In genomic region chr14:57753351-57753992, GRCm38 (mm10) we compare ENCODE assay signal across 9 mouse cellular contexts. TPM values are rescaled to one million over a fixed set of nuclear protein-coding genes. Genes with fewer than 3 reads are reported as not detected.
DNase-seq lines count a peak whose midpoint lies in the region; ATAC-seq and TF ChIP-seq lines count a peak whose summit lies in the region.
"Had no signal": no experiment of that assay in that cellular context is flagged by ENCODE, and none has a peak within 500 bp of the region (broad histone marks: within the 10 kb centered on the region; RNA-seq: fewer than 3 reads in every experiment).

No protein-coding gene starts in this region.

- peaks cover 10% of the 10 kb centered on the region; the same call in 1 of the 2 replicates for H3K4me1 ChIP-seq in kidney, embryonic 15.5 days
- peaks cover 8% of the 10 kb centered on the region for H3K4me1 ChIP-seq in embryonic facial prominence, embryonic 13.5 days
- peaks cover 81% of the 10 kb centered on the region for H3K4me1 ChIP-seq in liver, embryonic 15.5 days (replicated peaks)

- no peak overlapping the region for H3K4me3 ChIP-seq in kidney, embryonic 15.5 days (replicated peaks)
- no peak overlapping the region for H3K4me3 ChIP-seq in embryonic facial prominence, embryonic 13.5 days
- H3K4me3 ChIP-seq in liver, embryonic 15.5 days (replicated peaks), result no peak overlapping the region

- no peak for DNase-seq in kidney, postnatal 4 days
- DNase-seq in Patski (ENCODE audit: low read depth, low spot score), result no peak
- no peak for DNase-seq in layer of hippocampus, adult 9-11 months
- no peak for DNase-seq in cerebellum, adult 9-10 months
- no peak for DNase-seq in kidney, adult 8-10 months

- WGBS in kidney, embryonic 15.5 days, result 46% methylated on average over 9 of the region's 9 CpGs
- WGBS in embryonic facial prominence, embryonic 13.5 days, result 14% methylated on average over 9 of the region's 9 CpGs
- WGBS in liver, embryonic 15.5 days (ENCODE audit: insufficient replicate concordance), result 21% methylated on average over 9 of the region's 9 CpGs

- in situ Hi-C loops in Patski (cut with MboI; ENCODE audit: low pct_unique_long_range_greater_than_20kb), result no loop called here

- CTCF ChIA-PET in Patski (lab: Charles Lee), result interaction anchor here (0.6 kb wide), 1 partner anchor 14 kb away, joined by 3 read pairs; no protein-coding TSS in a partner anchor

- POLR2A ChIA-PET in Patski (lab: Charles Lee), result interaction anchor here (0.6 to 1.1 kb wide), 2 partner anchors 9 to 17 kb away, joined by 3 read pairs; no protein-coding TSS in a partner anchor

- no peak for ATAC-seq in kidney, embryonic 15.5 days (replicated peaks; ENCODE audit: low FRiP score)
- ATAC-seq in Patski, result peak; percentile 74
- ATAC-seq in embryonic facial prominence, embryonic 13.5 days (ENCODE audit: insufficient number of reproducible peaks, insufficient read depth, low FRiP score, low TSS enrichment, low read depth), result no peak
- peak; percentile 60 for ATAC-seq in liver, embryonic 15.5 days (ENCODE audit: insufficient read depth)

- no peaks in the 10 kb centered on the region for H3K27me3 ChIP-seq in kidney, embryonic 15.5 days
- no peaks in the 10 kb centered on the region for H3K27me3 ChIP-seq in Patski
- no peaks in the 10 kb centered on the region for H3K27me3 ChIP-seq in embryonic facial prominence, embryonic 13.5 days
- no peaks in the 10 kb centered on the region for H3K27me3 ChIP-seq in liver, embryonic 15.5 days

- H3K36me3 ChIP-seq in kidney, embryonic 15.5 days, result no peaks in the 10 kb centered on the region
- H3K36me3 ChIP-seq in embryonic facial prominence, embryonic 13.5 days, result no peaks in the 10 kb centered on the region
- no peaks in the 10 kb centered on the region for H3K36me3 ChIP-seq in liver, embryonic 15.5 days (replicated peaks)

- H3K9ac ChIP-seq in kidney, embryonic 15.5 days, result no peak overlapping the region
- H3K9ac ChIP-seq in embryonic facial prominence, embryonic 13.5 days, result peak overlapping the region; percentile 16; the same call in 1 of the 2 replicates
- peak overlapping the region; percentile 9; the same call in 1 of the 2 replicates for H3K9ac ChIP-seq in liver, embryonic 15.5 days

- no peaks in the 10 kb centered on the region for H3K9me3 ChIP-seq in kidney, embryonic 15.5 days (replicated peaks)
- no peaks in the 10 kb centered on the region for H3K9me3 ChIP-seq in embryonic facial prominence, embryonic 13.5 days
- no peaks in the 10 kb centered on the region for H3K9me3 ChIP-seq in liver, embryonic 15.5 days (replicated peaks)

- H3K4me2 ChIP-seq in kidney, embryonic 15.5 days, result no peak overlapping the region
- no peak overlapping the region for H3K4me2 ChIP-seq in embryonic facial prominence, embryonic 13.5 days
- H3K4me2 ChIP-seq in liver, embryonic 15.5 days, result peak overlapping the region; percentile 49

- H3K27ac ChIP-seq in kidney, embryonic 15.5 days, result peak overlapping the region; percentile 72
- peak overlapping the region; percentile 51; the same call in 1 of the 2 replicates for H3K27ac ChIP-seq in embryonic facial prominence, embryonic 13.5 days
- H3K27ac ChIP-seq in liver, embryonic 15.5 days (replicated peaks), result peak overlapping the region; percentile 85

- no peak for TF ChIP-seq CTCF in Patski (IDR thresholded peaks at IDR 0.05)

RNA-seq across cellular contexts. Expression of gene Lats2, which starts 4.7 kb away (rescaled TPM):
- 23.5 and 24.5 TPM in 2 replicates for polyA plus RNA-seq in kidney, embryonic 15.5 days (2015; fragmentation: Nextera tagmentation; extraction: Ambion mirVana)
- 40.6 TPM for polyA plus RNA-seq in Patski (2021)
- polyA plus RNA-seq in embryonic facial prominence, embryonic 13.5 days (2015; fragmentation: Nextera tagmentation; extraction: Ambion mirVana), result 25.3 TPM in 2 replicates
- polyA plus RNA-seq in liver, embryonic 15.5 days (2015; fragmentation: Nextera tagmentation; extraction: Ambion mirVana), result 5.5 and 5.8 TPM in 2 replicates

RNA-seq across cellular contexts. Expression of gene Gm49361, which starts 7.6 kb away (rescaled TPM):
- polyA plus RNA-seq in kidney, embryonic 15.5 days (2015; fragmentation: Nextera tagmentation; extraction: Ambion mirVana), result not detected in 2 replicates
- not detected for polyA plus RNA-seq in Patski (2021)
- not detected in 2 replicates for polyA plus RNA-seq in embryonic facial prominence, embryonic 13.5 days (2015; fragmentation: Nextera tagmentation; extraction: Ambion mirVana)
- polyA plus RNA-seq in liver, embryonic 15.5 days (2015; fragmentation: Nextera tagmentation; extraction: Ambion mirVana), result not detected in 2 replicates
- polyA plus RNA-seq: cortical plate, adult 2 months had no signal

RNA-seq across cellular contexts. Expression of gene Sap18, which starts 44.5 kb away (rescaled TPM):
- polyA plus RNA-seq in kidney, embryonic 15.5 days (2015; fragmentation: Nextera tagmentation; extraction: Ambion mirVana), result 25.0 and 28.5 TPM in 2 replicates
- polyA plus RNA-seq in Patski (2021), result 23.1 TPM
- 27.4 and 35.4 TPM in 2 replicates for polyA plus RNA-seq in embryonic facial prominence, embryonic 13.5 days (2015; fragmentation: Nextera tagmentation; extraction: Ambion mirVana)
- 8.3 and 10.2 TPM in 2 replicates for polyA plus RNA-seq in liver, embryonic 15.5 days (2015; fragmentation: Nextera tagmentation; extraction: Ambion mirVana)

Comparison
In these comparisons a context has a peak if more than half of its experiments do, and no peak if none do; other contexts are left out.
1. ATAC-seq: peak in Patski (single experiment) and liver, embryonic 15.5 days (single experiment); none in kidney, embryonic 15.5 days (single experiment) and embryonic facial prominence, embryonic 13.5 days (single experiment).
2. Peak in every context shown above with its lines, with median percentiles within 50 percentile points of each other: H3K27ac ChIP-seq.